Mouse (Mus musculus): ENCODE results near the gene Plxna1.

Gene Plxna1

DNA sequence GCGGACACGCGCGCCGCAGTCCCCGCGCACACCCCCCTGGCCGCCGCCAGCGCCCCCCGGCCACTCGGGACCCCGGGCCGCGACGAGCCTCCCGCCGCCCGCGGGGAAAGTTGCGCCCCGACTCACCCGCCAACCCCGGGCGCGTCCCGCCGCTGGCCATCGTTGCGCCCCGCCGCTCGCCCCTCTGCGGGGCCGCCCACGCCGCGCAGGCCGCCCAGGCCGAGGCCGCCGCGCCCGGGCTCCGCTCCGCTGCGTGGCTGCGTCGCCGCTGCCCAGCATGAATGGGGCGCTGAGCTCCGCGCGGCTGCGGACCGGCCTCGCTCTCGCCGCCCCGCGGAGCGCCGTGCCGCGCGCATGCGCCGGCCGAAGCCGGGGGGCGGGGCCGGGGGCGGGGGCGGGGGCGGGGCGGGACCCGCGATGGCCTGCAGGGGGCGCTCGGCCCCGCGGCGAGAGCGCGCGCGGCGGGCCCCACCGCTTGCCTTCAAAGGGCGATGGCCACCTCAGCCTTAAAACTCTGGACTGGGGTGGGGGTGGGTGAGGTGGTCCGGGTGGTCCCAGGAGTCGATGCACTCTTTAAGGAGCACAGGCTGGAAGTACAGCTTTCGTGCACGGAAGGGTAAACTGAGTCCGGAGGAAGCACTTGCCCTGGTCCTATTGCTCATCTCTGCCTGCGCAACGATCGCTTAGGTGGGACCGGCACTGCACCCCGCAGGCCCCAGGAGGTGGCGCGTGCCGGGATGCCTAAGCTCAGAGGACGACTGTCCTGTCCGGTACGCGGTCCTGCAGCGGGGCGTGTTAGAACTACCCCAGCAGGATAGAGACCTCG, at the start of gene Plxna1:
Gene Plxna1 (minus strand): TSS at position 340 of the 826 bp plus-strand sequence.
- peak; percentile 58 to 68 for DNase-seq

- no peak for DNase-seq
Measured at GRCm38 (mm10) chr6:89409041-89409440, 46.6 kb upstream of the Plxna1 start.

GRCm38 (mm10) chr6:89408259-89408658, 45.8 kb upstream of the Plxna1 start:
- no peak for DNase-seq

DNA sequence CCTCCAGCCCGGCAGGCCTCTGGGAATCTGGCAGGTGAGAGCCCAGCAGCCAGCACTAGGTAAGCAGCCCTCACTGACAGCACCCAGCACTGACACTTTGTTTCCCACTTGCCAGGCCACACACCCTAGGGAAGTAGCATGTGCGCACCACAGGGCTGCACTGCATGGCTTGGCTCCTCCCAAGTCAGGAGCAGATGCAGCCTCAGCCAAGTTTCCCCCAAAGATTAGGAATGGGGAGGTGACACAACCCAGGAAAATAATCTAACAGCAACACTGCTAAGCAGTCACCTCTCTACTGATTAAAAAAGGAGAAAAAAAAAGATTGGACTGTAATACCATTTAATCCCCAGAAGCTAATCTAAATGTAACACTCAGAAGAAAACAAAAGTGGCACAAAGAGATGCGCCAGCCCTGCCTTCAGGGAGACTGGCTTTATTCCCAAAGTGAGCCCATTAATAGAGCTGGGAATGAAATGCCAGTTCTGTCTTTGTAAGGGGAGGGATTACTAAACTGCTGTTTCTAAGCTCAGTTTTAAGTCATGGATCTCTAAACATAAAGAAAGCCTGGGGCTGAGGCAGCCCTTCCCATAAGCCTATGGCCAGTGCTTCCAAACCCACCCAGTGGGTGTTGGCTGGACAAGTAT, 44.9 kb upstream of the Plxna1 start:
- DNase-seq: no peak

- DNase-seq: no peak
Measured at GRCm38 (mm10) chr6:89404964-89405363, 42.5 kb upstream of the Plxna1 start.

DNA sequence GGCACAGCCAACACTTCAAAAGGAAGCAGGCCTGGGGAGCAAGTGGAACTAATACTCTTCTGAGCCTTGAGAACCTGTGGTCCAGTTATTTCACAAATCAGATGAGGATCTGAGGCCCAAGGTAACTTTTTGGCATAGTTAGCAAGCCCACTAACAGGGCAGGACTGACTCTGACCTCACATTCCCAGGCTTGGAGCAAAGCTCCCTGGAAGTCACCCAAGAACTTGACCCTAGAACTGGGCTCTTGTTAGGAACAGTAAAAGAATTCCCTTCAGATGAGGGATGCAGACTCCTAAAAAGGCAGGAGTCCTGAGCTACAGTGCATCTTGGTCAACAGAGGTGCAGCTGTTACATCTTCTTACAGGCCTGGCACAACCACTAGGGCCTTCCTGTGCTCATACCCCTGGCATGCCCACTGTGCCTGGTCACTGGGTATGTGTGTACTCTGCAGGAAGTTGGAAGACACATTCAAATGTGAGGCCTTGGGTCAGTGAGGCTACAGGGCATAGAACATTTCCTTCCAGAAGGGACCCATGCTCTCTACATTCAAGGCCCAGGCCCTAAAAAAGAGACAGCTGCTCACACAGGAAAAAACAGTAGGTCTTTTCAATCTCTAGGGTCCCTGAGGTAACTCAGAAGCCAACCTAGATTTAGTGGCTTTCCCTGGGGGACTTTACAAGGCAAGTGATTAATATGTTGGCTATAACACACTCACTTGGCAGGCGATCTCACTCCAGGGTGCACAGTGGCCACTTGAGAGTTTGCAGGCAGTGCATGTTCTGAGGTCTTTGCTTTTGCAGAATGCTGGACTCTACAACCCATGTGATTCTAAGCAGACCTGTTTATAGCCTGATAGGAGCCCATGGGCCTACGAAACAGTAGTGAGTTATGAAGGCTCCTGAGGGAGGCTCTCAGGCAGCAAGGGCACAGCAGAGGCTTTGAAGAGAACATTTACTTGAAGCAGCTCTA, 41.1 kb upstream of the Plxna1 start:
- DNase-seq: no peak

- DNase-seq: no peak
Measured at GRCm38 (mm10) chr6:89402406-89402805, 40.0 kb upstream of the Plxna1 start.

DNA sequence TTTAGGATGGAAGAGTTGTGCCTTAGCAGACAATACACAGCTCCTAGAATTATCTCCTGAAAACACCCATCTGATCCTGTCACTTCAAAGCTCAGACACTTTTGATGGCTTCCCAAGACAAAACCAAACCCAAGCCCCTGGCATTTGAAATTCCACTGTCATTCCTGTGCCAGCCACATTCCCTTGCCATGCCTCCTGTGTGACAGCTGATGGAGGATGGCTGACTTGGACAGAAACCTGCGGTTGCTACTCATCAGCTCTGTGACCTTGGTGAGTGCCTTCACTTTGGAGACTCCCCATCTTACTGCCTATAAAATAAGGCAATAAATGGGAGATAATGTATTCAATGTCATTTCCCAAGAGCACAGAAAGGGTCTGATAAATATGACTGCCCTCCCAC, 37.1 kb upstream of the Plxna1 start:
- no peak for DNase-seq

GRCm38 (mm10) chr6:89397919-89398318, 35.5 kb upstream of the Plxna1 start:
- DNase-seq: peak; percentile 15 to 20

DNA sequence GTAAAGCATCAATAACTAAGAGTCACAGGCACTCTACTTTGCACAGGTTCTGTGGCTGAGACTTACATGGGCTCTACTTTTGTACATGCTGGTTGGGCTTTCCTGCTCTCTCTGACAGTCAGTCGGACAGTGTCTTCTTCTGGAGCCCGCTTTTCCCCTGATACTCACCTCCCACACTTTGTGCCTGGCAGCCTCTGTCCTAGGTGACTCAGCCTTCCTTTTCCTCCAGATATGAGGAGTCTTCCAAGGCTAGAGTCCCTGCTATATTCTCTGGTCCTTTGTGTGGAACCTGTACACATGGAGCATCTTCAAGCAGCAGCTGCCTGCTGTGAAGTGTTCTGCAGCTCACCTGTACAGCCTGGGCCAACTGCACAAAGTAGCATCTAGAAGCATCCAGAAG, 31.4 kb upstream of the Plxna1 start:
- DNase-seq: no peak

- DNase-seq: no peak
Measured at GRCm38 (mm10) chr6:89392213-89392612, 29.8 kb upstream of the Plxna1 start.

DNA sequence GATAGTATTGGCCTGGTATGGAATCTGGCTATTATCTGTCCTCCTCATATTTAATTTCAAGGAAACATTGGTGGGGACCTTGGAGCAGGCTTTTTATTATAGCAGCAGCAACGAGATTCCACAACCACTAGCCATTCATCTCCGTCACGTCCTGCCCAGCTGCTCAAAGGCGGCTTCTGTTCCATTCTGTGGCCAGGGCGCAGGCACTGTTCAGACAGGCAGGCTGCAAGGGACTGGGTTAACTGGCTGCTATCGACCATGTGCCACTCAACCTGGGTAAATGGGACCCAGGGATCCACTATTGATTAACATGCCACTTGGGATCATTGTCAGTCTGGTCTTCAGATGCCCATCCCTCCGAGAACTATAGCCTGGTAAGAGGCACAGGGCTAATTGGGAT, 27.4 kb upstream of the Plxna1 start:
- no peak for DNase-seq

GRCm38 (mm10) chr6:89386956-89387355, 24.5 kb upstream of the Plxna1 start:
- DNase-seq: no peak

- DNase-seq: no peak
Measured at GRCm38 (mm10) chr6:89384699-89385098, 22.3 kb upstream of the Plxna1 start.

GRCm38 (mm10) chr6:89381851-89382250, 19.4 kb upstream of the Plxna1 start:
- DNase-seq: no peak

GRCm38 (mm10) chr6:89381172-89381571, 18.8 kb upstream of the Plxna1 start:
- DNase-seq: no peak

- DNase-seq: no peak
Measured at GRCm38 (mm10) chr6:89380751-89381150, 18.3 kb upstream of the Plxna1 start.

GRCm38 (mm10) chr6:89378264-89378663, 15.8 kb upstream of the Plxna1 start:
- DNase-seq: no peak

DNA sequence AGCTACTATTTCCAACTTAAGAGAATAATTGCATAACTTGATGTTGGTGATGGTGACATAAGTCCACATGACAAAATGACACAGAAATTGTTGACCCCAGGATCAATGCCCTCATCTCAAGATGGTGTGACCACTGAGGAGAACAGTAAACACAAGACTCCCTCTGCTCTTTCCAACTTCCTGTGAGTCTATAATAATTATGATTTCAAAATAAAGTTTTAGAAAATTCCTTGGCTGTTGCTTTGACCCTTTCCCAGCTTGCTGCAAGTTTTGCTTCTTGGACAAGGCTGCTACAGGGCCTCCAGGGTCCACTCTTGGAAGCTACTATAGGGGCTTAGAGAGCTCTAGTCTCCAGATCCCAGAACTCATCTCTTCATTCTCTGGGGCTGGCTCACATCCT, 6.4 kb upstream of the Plxna1 start:
- no peak for DNase-seq

- no peak for DNase-seq
Measured at GRCm38 (mm10) chr6:89364342-89364741, 1.9 kb upstream of the Plxna1 start.

- no peak for DNase-seq
Measured at GRCm38 (mm10) chr6:89363107-89363451, 659 bp upstream of the Plxna1 start.

DNA sequence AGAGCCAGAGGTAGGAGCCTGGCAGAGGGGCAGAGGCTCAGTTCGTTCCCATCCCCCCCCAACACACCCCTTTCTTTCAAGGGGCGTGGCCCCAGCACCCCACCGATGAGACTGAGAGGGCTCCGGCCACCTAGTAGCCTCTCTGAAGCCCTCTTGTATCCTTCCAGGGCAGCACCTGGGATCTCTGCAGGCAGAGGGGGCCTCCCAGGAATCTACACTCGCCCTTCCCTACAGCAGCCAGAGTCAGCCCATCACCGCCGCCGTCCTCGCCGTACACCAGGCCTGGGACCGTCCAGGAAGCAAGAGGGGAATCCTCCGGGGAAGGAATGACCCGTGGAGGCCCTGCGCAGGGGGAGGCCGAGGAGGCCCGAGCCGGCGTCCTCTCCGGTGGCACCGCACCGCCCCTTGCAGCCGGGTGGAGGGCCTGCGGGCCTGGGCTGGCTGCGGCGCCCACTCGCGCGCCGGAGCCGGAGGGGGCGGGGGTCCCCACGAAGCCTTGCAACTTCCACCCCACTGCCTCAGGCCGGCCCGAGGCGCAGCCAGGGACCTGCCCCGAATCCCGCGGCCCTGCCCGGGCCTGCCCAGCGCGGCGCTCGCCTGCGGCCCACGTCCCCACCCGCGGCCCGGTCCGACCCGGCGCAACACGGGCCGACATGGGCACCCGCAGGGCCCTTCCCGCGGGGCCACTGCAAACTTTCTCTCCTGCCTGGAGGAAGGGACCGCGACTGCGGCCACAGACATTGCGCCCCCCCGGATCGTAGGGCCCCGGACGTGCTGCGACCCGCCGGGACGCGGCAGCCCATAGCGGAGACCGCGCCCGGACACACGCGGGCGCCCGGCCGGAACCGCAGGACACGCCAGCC, 771 bp downstream of the Plxna1 start:
- peak; percentile 38 to 41 for DNase-seq
